Mouse (Mus musculus): ENCODE results near the gene Spats1. TPM values are rescaled to one million over a fixed set of nuclear protein-coding genes. Genes with fewer than 3 reads are reported as not detected.

Gene Spats1
- total RNA-seq, 1 experiment from 2014 or later = not detected

- ATAC-seq (replicated peaks; ENCODE audit: insufficient number of reproducible peaks, low FRiP score, low TSS enrichment, poor library complexity, severe bottlenecking) = no peak
Observed at GRCm38 (mm10) chr17:45401126-45401905, 73.9 kb downstream of the Spats1 start.

GRCm38 (mm10) chr17:45398021-45398420 is 77.2 kb downstream of the Spats1 start:
- ATAC-seq (replicated peaks; ENCODE audit: insufficient number of reproducible peaks, low FRiP score, low TSS enrichment, poor library complexity, severe bottlenecking) = no peak

DNA sequence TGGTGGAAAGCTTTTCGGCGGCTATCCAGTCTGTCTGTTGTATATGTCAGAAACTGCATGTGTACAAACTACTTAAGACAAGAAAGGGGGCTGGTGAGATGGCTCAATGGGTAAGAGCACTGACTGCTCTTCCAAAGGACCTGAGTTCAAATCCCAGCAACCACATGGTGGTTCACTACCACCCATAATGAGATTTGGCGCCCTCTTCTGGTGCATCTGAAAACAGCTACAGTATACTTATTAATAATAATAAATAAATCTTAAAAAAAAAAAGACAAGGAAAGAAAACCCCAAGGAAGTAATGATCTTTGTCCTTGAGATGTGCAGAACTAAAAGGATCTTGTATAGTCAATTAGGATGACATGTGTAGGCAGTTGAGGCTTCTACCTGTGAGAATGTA is 77.7 kb downstream of the Spats1 start:
- no peak for ATAC-seq (replicated peaks; ENCODE audit: insufficient number of reproducible peaks, low FRiP score, low TSS enrichment, poor library complexity, severe bottlenecking)

DNA sequence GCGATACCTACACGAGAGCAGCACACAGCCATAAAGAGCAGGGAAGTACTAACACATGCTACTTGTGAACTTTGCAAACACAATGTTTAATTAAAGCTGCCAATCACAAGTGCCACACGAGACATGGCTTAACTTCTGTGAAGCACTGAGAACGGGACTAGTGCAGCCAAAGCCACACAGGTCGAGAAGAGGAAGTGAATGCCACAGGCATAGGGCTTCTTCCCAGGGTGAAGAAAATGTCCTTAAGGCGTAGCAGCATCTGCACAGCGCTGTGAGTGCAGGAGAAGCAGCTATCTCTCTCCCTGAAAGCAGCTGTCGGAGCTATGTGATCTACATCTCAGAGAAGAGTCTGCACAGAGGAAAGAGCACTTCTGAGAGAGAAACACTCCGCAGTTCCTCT is 80.6 kb downstream of the Spats1 start:
- ATAC-seq (replicated peaks; ENCODE audit: insufficient number of reproducible peaks, low FRiP score, low TSS enrichment, poor library complexity, severe bottlenecking) = no peak

- ATAC-seq (replicated peaks; ENCODE audit: insufficient number of reproducible peaks, low FRiP score, low TSS enrichment, poor library complexity, severe bottlenecking) = no peak
Observed at GRCm38 (mm10) chr17:45393765-45394164, 81.5 kb downstream of the Spats1 start.

Other genes starting within 250 kb of the Spats1 start
- gene Cdc5l, start 41.7 kb downstream of the Spats1 start, total RNA-seq (2017) = 104 to 149 TPM (median 135 TPM) in 3 replicates
- gene Aars2, start 31.4 kb upstream of the Spats1 start, total RNA-seq (2017) = 3.1 to 5.3 TPM (median 4.3 TPM) in 3 replicates
- not detected in 3 replicates for gene Tcte1, start 48.0 kb upstream of the Spats1 start, total RNA-seq (2017)
- gene Tmem151b, start 74.3 kb upstream of the Spats1 start, total RNA-seq (2017) = 0.10 to 0.32 TPM in 2 of 3 replicates, not detected in the other
- 55.6 to 60.0 TPM (median 55.9 TPM) in 3 replicates for gene Nfkbie, start 80.3 kb upstream of the Spats1 start, total RNA-seq (2017)
- gene Slc35b2, start 88.5 kb upstream of the Spats1 start, total RNA-seq (2017) = 26.7 to 47.1 TPM (median 39.0 TPM) in 3 replicates
- 826 to 1,618 TPM (median 1,101 TPM) in 3 replicates for gene Hsp90ab1, start 97.9 kb upstream of the Spats1 start, total RNA-seq (2017)
- 34.4 to 64.6 TPM (median 37.8 TPM) in 3 replicates for gene Slc29a1, start 124.2 kb upstream of the Spats1 start, total RNA-seq (2017)
- gene Mymx, start 126.7 kb upstream of the Spats1 start, total RNA-seq (2017) = not detected in 3 replicates
- gene Capn11, start 183.9 kb upstream of the Spats1 start, total RNA-seq (2017) = 0.68 TPM in 1 of 3 replicates, not detected in the others
- 7.8 to 26.8 TPM (median 18.1 TPM) in 3 replicates for gene Mrpl14, start 210.9 kb upstream of the Spats1 start, total RNA-seq (2017)
- 17.1 to 29.0 TPM (median 19.7 TPM) in 3 replicates for gene Tmem63b, start 211.5 kb upstream of the Spats1 start, total RNA-seq (2017)